Mouse (Mus musculus): Measurements from ENCODE around the gene Gpr162. TPM values are rescaled to one million over a fixed set of nuclear protein-coding genes. Genes with fewer than 3 reads are reported as not detected.

Gpr162 gene
- polyA plus RNA-seq (2014; fragmentation: Illumina TruSeq; extraction: RNeasy Lipid Tissue Mini Kit (QIAGEN cat#74804); ENCODE audit: insufficient read depth, low read depth, low replicate concordance): 0.08 TPM

DNA sequence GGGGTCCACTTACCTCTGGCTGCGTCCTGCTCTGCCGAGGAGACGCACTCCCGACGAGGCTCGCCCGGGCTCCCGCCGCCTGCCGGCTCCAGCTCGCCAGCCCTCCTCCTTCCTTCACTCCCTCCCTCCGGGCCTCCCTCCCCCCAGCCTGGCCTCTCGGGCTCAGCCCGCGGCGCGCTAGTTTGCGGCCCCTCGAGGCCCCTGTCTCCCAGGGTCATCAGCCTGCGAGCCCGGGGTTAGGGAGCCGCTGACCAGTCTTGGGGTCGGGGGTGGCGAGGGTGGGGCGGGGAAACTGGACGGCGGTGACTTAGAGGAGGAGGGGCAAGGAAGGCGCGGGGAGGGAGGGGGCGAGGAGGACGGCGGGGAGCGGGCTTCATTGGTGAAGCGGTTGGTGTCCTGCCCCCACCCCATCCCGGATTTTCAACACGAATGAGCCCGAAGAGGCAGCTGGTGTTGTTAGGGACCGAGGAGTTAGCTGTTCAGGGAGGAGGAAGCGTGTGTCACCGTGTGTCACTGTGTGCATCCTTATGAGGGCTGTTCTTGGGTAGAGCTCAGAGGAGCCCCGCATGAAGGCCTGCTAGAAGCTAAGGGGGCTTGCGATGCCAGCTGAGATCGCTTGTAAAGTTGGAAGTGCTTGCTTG is at the start of gene Gpr162:
Gene Gpr162, minus strand, starts transcription at position 326 of the 641 bp plus-strand sequence.

DNA sequence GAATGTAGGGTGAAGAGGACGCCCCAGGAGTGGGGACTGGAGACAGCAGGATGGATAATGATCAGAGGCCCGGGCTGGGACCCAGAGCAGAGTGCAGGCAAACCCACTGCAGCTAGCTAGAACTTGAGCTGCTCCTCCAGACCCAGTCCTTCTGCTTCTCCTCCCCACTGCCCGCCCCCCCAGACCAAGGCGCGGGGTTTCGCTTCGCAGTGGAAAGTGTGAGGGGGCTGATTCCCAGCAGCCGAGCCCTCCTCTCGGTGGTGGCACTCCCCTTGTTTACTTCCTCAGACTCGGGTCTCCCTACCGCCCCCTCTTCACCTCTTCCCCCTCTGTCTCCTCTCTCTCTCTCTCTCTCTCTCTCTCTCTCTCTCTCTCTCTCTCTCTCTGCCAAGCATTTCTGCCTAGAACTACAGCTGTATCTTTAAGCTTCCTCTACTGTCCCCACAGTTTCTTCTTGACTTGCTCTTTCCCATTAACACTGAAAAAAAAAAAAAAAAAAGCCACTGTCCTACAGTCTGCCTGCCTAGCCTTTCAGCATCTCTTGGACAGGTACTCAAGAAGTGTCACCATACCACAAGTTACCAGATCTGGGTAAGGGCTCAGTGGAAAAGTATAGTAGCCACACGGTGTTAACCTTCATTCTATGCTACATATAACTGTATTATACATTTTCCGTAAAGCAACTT is 47.9 kb upstream of the Gpr162 start, which contains the start of gene Lag3:
Gene Lag3, minus strand, starts transcription at position 173 of the 686 bp plus-strand sequence.

GRCm38 (mm10) chr6:124887986-124888385 is 24.2 kb upstream of the Gpr162 start, which contains the start of gene Cd4:
Gene Cd4 (minus strand): TSS chr6:124888221.

GRCm38 (mm10) chr6:124856916-124857839 is 6.6 kb downstream of the Gpr162 start, which contains the start of gene P3h3:
Gene P3h3 (minus strand): TSS chr6:124857752.

DNA sequence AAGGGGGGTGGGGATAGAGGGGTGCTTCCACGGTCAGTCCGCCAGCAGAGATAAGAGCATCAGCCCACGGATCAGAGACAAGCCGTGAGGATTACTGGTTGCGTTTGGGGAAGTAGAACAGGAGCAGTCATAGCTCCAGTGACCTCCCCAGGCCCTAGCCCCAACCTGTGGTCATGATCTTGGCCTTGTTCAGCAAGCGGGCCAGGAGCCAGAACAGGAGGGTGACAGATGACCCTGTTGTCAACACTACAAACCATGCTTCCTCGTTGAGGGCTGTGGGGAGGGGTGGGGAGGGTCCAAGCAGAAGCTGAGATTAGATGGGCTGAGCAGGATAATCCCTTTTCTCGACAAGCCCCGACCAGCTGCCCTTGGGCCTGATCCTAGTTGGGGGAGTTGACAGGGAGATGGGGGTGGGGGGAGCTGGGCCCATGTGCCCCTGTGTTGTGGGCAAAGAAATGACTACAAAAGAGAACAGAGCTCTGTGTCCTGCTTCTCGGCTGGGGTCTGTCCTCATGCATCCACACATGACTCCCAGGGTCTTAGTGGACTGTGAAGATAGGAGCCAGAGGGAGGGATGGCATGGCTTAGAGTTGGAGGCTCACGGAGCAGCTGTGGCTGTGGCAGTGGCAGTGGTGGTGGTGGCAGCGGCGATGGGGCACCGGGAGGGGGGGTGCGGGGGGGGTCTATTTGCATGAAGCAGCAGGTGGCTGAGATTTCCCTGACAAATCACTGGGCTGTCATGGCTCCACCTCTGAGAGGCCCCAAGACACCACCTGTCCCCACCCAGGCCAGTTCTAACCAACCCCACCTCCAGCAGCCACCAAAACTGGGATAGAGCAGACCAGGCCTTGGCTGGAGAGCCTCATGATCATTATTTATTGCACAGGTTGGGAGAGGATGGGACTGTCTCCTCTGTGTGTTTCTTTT is 23.3 kb downstream of the Gpr162 start, which contains the start of gene Gnb3:
Gene Gnb3, minus strand, starts transcription at position 35 of the 927 bp plus-strand sequence.

GRCm38 (mm10) chr6:124828868-124829798 is 34.6 kb downstream of the Gpr162 start, which contains the start of the genes Usp5 and Cdca3:
Gene Usp5 (minus strand): TSS chr6:124829484.
Gene Cdca3 (plus strand): TSS chr6:124829547.

GRCm38 (mm10) chr6:124813933-124814332 is 49.9 kb downstream of the Gpr162 start, which contains the start of gene Tpi1:
Gene Tpi1 (minus strand): TSS chr6:124814296.

Other genes with a start within 250 kb of the Gpr162 start
- gene C1s2, start 227.9 kb downstream of the Gpr162 start, polyA plus RNA-seq (2014; fragmentation: Illumina TruSeq; extraction: RNeasy Lipid Tissue Mini Kit (QIAGEN cat#74804); ENCODE audit: insufficient read depth, low read depth, low replicate concordance): not detected
- 29.1 TPM for gene Lpcat3, start 201.0 kb downstream of the Gpr162 start, polyA plus RNA-seq (2014; fragmentation: Illumina TruSeq; extraction: RNeasy Lipid Tissue Mini Kit (QIAGEN cat#74804); ENCODE audit: insufficient read depth, low read depth, low replicate concordance)
- gene Emg1, start 151.8 kb downstream of the Gpr162 start, polyA plus RNA-seq (2014; fragmentation: Illumina TruSeq; extraction: RNeasy Lipid Tissue Mini Kit (QIAGEN cat#74804); ENCODE audit: insufficient read depth, low read depth, low replicate concordance): 102 TPM
- 92.0 TPM for gene Phb2, start 151.6 kb downstream of the Gpr162 start, polyA plus RNA-seq (2014; fragmentation: Illumina TruSeq; extraction: RNeasy Lipid Tissue Mini Kit (QIAGEN cat#74804); ENCODE audit: insufficient read depth, low read depth, low replicate concordance)
- gene Ptpn6, start 125.3 kb downstream of the Gpr162 start, polyA plus RNA-seq (2014; fragmentation: Illumina TruSeq; extraction: RNeasy Lipid Tissue Mini Kit (QIAGEN cat#74804); ENCODE audit: insufficient read depth, low read depth, low replicate concordance): 42.2 TPM
- gene Grcc10, start 122.6 kb downstream of the Gpr162 start, polyA plus RNA-seq (2014; fragmentation: Illumina TruSeq; extraction: RNeasy Lipid Tissue Mini Kit (QIAGEN cat#74804); ENCODE audit: insufficient read depth, low read depth, low replicate concordance): 242 TPM
- not detected for gene Gm45234, start 108.0 kb downstream of the Gpr162 start, polyA plus RNA-seq (2014; fragmentation: Illumina TruSeq; extraction: RNeasy Lipid Tissue Mini Kit (QIAGEN cat#74804); ENCODE audit: insufficient read depth, low read depth, low replicate concordance)
- 13.2 TPM for gene Atn1, start 107.5 kb downstream of the Gpr162 start, polyA plus RNA-seq (2014; fragmentation: Illumina TruSeq; extraction: RNeasy Lipid Tissue Mini Kit (QIAGEN cat#74804); ENCODE audit: insufficient read depth, low read depth, low replicate concordance)
- 1.5 TPM for gene Eno2, start 94.3 kb downstream of the Gpr162 start, polyA plus RNA-seq (2014; fragmentation: Illumina TruSeq; extraction: RNeasy Lipid Tissue Mini Kit (QIAGEN cat#74804); ENCODE audit: insufficient read depth, low read depth, low replicate concordance)
- gene Lrrc23, start 84.3 kb downstream of the Gpr162 start, polyA plus RNA-seq (2014; fragmentation: Illumina TruSeq; extraction: RNeasy Lipid Tissue Mini Kit (QIAGEN cat#74804); ENCODE audit: insufficient read depth, low read depth, low replicate concordance): 33.3 TPM
- gene Spsb2, start 55.3 kb downstream of the Gpr162 start, polyA plus RNA-seq (2014; fragmentation: Illumina TruSeq; extraction: RNeasy Lipid Tissue Mini Kit (QIAGEN cat#74804); ENCODE audit: insufficient read depth, low read depth, low replicate concordance): 15.0 TPM
- 125 TPM for gene Tpi1, start 49.7 kb downstream of the Gpr162 start, polyA plus RNA-seq (2014; fragmentation: Illumina TruSeq; extraction: RNeasy Lipid Tissue Mini Kit (QIAGEN cat#74804); ENCODE audit: insufficient read depth, low read depth, low replicate concordance)
- gene Usp5, start 34.5 kb downstream of the Gpr162 start, polyA plus RNA-seq (2014; fragmentation: Illumina TruSeq; extraction: RNeasy Lipid Tissue Mini Kit (QIAGEN cat#74804); ENCODE audit: insufficient read depth, low read depth, low replicate concordance): 35.8 TPM
- gene Cdca3, start 34.4 kb downstream of the Gpr162 start, polyA plus RNA-seq (2014; fragmentation: Illumina TruSeq; extraction: RNeasy Lipid Tissue Mini Kit (QIAGEN cat#74804); ENCODE audit: insufficient read depth, low read depth, low replicate concordance): 2.7 TPM
- not detected for gene Gnb3, start 23.7 kb downstream of the Gpr162 start, polyA plus RNA-seq (2014; fragmentation: Illumina TruSeq; extraction: RNeasy Lipid Tissue Mini Kit (QIAGEN cat#74804); ENCODE audit: insufficient read depth, low read depth, low replicate concordance)
- 16.9 TPM for gene P3h3, start 6.2 kb downstream of the Gpr162 start, polyA plus RNA-seq (2014; fragmentation: Illumina TruSeq; extraction: RNeasy Lipid Tissue Mini Kit (QIAGEN cat#74804); ENCODE audit: insufficient read depth, low read depth, low replicate concordance)
- 2.3 TPM for gene Cd4, start 24.2 kb upstream of the Gpr162 start, polyA plus RNA-seq (2014; fragmentation: Illumina TruSeq; extraction: RNeasy Lipid Tissue Mini Kit (QIAGEN cat#74804); ENCODE audit: insufficient read depth, low read depth, low replicate concordance)
- gene Lag3, start 47.7 kb upstream of the Gpr162 start, polyA plus RNA-seq (2014; fragmentation: Illumina TruSeq; extraction: RNeasy Lipid Tissue Mini Kit (QIAGEN cat#74804); ENCODE audit: insufficient read depth, low read depth, low replicate concordance): 1.4 TPM
- 863 TPM for gene Ptms, start 56.1 kb upstream of the Gpr162 start, polyA plus RNA-seq (2014; fragmentation: Illumina TruSeq; extraction: RNeasy Lipid Tissue Mini Kit (QIAGEN cat#74804); ENCODE audit: insufficient read depth, low read depth, low replicate concordance)
- gene Mlf2, start 67.4 kb upstream of the Gpr162 start, polyA plus RNA-seq (2014; fragmentation: Illumina TruSeq; extraction: RNeasy Lipid Tissue Mini Kit (QIAGEN cat#74804); ENCODE audit: insufficient read depth, low read depth, low replicate concordance): 166 TPM
- 66.9 TPM for gene Cops7a, start 101.6 kb upstream of the Gpr162 start, polyA plus RNA-seq (2014; fragmentation: Illumina TruSeq; extraction: RNeasy Lipid Tissue Mini Kit (QIAGEN cat#74804); ENCODE audit: insufficient read depth, low read depth, low replicate concordance)
- 0.85 TPM for gene Pianp, start 132.7 kb upstream of the Gpr162 start, polyA plus RNA-seq (2014; fragmentation: Illumina TruSeq; extraction: RNeasy Lipid Tissue Mini Kit (QIAGEN cat#74804); ENCODE audit: insufficient read depth, low read depth, low replicate concordance)
- 14.9 TPM for gene Zfp384, start 145.2 kb upstream of the Gpr162 start, polyA plus RNA-seq (2014; fragmentation: Illumina TruSeq; extraction: RNeasy Lipid Tissue Mini Kit (QIAGEN cat#74804); ENCODE audit: insufficient read depth, low read depth, low replicate concordance)
- 48.9 TPM for gene Ing4, start 175.8 kb upstream of the Gpr162 start, polyA plus RNA-seq (2014; fragmentation: Illumina TruSeq; extraction: RNeasy Lipid Tissue Mini Kit (QIAGEN cat#74804); ENCODE audit: insufficient read depth, low read depth, low replicate concordance)
- 5.7 TPM for gene Acrbp, start 185.7 kb upstream of the Gpr162 start, polyA plus RNA-seq (2014; fragmentation: Illumina TruSeq; extraction: RNeasy Lipid Tissue Mini Kit (QIAGEN cat#74804); ENCODE audit: insufficient read depth, low read depth, low replicate concordance)
- 0.61 TPM for gene Lpar5, start 203.9 kb upstream of the Gpr162 start, polyA plus RNA-seq (2014; fragmentation: Illumina TruSeq; extraction: RNeasy Lipid Tissue Mini Kit (QIAGEN cat#74804); ENCODE audit: insufficient read depth, low read depth, low replicate concordance)
- gene Chd4, start 232.0 kb upstream of the Gpr162 start, polyA plus RNA-seq (2014; fragmentation: Illumina TruSeq; extraction: RNeasy Lipid Tissue Mini Kit (QIAGEN cat#74804); ENCODE audit: insufficient read depth, low read depth, low replicate concordance): 28.2 TPM

Measured in lung, adult 10 weeks (tissue).